Mouse (Mus musculus) ovary, postnatal 10 days (tissue): ENCODE results near the gene Pkd1.

Experiments
- DNase-seq: peaks from one replicate; pipeline ENCODE4 v3.0.0; 2022; ENCODE audit warnings: low spot score

Pkd1 gene

DNA sequence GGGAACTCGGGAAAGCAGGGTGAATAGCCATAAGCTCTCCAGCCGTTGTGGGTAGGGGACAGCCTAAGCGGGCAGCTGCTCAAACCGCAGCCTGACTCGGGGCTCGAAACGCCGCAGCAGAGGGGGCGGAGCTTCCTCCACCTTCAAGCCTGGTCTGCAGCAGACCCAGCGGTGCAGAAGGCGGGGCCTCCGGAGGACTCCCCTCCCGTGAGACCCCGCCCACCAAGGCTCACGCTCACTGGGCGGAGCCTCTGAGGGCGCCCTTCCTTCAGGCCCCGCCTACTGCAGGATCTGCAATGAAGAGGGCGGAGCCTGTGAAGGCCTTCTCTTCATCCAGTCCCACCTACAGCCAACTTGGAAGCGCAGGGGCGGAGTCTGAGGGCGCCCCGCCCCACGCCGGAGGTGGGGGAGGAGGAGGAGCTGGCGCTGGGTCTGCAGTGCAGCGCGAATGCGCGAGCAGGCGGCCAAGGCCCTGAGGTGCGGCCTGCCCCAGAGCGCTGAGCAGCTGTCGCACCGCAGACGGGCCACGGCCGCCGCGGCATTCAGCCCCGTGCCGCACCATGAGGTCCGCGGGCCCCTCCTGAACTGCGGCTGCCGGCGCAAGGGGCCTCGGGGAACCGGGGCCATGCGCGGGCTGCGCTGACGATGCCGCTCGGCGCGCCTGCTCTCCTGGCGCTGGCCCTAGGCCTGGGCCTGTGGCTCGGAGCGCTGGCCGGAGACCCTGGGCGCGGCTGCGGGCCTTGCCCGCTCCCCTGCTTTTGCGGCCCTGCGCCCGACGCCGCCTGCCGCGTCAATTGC lies at the start of gene Pkd1:
Pkd1 (plus strand) TSS at position 217 of the 798 bp plus-strand sequence.
- peak; percentile 86 for DNase-seq

DNA sequence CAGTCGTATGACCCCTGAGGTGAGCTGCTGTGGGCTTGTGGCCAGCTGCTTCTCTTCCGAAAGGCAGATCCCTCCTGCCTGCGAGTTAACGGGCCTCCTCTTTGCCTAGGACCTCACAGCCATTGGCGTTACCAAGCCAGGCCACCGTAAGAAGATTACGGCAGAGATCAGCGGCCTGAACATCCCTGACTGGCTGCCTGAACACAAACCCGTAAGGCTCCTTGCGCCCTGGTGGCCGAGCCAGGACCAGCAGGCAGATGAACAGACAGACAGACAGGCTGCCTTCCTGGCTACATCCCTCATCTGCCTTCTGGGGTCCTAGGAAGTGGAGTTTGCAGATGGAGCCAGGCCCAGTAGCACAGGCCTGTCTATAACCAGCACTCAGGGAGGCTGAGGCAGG lies 47.4 kb upstream of the Pkd1 start:
- no peak for DNase-seq

DNA sequence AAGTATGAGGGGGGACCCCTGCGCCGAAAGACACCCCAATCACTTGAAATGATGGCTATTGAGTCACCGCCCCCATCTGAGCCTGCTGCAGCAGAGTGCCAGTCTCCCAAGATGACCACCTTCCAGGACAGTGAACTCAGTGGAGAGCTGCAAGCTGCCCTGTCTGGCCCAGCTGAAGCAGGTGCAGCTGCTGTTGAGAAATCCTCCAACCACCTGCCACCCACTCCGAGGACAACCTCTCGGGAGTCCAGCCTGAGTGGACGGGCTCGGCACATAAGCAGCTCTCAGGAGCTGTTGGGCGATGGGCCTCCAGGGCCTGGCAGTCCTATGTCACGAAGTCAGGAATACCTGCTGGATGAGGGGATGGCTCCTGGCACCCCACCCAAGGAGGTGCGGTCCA lies 45.5 kb upstream of the Pkd1 start:
- no peak for DNase-seq

DNA sequence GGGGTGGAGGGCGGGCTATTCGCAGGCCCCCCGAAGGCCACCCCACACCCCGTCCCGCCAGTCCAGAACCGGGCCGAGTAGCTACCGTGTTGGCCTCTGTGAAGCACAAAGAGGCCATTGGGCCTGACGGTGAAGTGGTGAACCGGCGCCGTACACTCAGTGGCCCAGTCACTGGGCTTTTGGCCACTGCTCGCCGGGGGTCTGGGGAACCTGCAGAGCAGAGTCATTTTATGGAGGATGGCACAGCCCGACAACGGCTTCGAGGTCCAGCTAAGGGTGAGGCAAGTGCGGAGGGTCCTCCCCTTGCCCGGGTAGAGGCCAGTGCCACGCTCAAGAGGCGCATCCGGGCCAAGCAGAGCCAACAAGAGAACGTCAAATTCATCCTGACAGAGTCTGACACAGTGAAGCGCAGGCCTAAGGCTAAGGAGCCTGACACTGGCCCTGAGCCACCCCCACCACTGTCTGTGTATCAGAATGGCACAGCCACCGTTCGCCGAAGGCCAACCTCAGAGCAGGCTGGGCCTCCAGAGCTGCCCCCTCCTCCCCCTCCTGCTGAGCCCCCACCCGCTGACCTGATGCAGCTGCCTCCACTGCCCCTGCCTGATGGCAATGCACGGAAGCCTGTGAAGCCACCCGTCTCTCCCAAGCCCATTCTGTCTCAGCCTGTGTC lies 44.2 kb upstream of the Pkd1 start:
- no peak for DNase-seq

DNA sequence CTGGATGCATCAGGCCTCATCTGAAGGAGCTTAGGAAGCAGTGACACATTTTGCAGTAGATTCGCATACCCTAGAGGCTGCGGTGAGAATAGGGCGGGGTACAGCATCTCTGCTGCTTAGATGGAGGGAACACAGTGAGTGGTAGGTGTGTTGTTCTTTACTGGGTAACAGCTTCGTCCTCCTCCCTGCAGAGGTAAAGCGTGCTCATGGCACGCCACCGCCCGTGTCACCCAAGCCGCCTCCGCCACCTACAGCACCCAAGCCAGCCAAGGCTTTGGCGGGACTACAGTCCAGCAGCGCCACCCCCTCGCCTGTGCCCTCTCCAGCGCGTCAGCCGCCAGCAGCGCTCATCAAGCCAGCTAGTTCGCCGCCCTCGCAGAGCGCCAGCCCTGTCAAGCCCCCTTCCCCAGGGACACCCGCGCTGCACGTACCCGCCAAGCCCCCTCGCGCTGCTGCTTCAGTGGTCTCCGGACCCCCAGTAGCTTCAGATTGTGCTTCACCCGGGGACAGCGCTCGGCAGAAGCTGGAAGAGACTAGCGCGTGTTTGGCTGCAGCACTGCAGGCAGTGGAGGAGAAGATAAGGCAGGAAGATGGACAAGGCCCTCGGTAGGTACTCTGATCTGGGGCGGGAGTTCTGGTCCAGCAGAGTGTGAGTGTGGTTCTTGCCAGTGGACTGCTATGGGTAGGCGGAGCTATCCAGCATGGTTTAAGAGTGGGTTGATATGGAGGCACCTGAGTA lies 43.1 kb upstream of the Pkd1 start:
- DNase-seq = no peak

DNA sequence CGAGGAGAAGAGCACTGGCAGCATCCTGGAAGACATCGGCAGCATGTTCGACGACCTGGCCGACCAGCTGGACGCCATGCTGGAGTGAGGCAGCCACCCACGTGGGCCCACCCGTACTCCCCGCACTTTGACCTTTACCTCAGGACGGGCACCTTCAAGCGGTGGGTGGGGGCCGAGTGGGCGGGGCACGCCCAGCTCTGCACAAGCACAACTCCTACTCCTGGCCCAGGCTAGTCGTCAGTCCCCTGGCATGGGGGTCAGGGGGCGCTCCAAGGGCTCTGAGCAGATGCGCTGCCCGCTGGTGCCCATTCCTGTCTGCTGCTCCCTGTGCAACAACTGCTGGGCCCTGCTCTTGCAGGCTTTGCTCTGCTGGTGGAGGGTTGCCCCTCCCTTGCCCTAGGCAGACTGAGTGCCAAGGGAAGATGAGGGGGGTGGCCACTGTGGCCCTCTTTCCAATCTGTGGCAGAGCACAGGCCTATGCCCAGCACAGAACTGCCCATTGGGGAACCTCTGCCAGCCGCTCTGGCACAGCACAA lies 42.4 kb upstream of the Pkd1 start:
- no peak for DNase-seq

DNA sequence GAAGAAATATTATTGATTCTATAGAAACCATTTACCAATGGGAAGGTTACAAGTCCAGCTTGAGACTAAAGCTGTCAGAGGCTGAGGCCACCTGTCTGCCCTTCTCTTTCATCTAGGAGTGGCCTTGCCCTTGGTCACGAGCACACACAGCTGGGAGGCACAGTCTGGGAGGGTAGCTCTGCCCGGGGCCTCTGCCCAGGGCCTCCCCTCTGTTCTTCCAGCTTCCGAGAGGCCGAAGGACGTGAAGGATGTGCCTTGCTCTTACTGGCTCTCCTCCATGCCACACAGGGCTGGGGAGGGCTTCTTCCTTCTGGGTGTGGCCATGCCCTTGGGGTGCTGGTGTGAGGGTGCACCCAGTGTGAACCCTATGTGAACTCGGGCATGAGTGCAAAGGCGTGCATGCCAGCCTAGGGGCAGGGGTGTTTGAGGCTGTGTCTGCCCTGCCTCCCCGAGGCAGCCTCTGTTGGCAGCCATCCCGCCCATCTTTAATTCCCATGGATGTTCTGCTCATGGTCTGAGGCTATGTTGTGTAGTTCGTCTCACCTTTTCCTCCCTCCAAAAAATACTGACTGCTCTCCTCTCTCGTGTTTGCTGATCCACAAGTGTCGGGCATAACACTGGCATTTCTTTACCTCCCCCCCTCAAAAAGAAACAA lies 41.7 kb upstream of the Pkd1 start:
- no peak for DNase-seq

DNA sequence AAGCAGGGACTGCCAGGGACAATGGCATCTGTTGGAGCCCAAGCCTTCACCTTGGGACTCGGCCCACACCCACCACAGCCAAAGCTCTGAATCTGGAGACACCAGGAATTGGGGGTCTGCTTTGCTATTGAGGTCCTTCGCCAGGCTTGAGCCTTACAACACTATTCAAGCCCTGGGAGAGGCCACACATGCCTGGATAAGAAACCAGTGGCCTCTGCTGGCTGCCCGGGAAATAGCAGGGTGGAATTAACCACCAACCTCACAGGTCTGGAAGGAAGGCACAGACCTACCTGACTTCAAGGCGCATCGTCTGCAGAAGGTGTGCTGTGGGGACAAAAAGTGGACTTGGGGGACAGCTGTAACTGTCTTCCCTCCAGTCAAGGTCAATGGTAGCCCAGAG lies 36.0 kb upstream of the Pkd1 start:
- no peak for DNase-seq

DNA sequence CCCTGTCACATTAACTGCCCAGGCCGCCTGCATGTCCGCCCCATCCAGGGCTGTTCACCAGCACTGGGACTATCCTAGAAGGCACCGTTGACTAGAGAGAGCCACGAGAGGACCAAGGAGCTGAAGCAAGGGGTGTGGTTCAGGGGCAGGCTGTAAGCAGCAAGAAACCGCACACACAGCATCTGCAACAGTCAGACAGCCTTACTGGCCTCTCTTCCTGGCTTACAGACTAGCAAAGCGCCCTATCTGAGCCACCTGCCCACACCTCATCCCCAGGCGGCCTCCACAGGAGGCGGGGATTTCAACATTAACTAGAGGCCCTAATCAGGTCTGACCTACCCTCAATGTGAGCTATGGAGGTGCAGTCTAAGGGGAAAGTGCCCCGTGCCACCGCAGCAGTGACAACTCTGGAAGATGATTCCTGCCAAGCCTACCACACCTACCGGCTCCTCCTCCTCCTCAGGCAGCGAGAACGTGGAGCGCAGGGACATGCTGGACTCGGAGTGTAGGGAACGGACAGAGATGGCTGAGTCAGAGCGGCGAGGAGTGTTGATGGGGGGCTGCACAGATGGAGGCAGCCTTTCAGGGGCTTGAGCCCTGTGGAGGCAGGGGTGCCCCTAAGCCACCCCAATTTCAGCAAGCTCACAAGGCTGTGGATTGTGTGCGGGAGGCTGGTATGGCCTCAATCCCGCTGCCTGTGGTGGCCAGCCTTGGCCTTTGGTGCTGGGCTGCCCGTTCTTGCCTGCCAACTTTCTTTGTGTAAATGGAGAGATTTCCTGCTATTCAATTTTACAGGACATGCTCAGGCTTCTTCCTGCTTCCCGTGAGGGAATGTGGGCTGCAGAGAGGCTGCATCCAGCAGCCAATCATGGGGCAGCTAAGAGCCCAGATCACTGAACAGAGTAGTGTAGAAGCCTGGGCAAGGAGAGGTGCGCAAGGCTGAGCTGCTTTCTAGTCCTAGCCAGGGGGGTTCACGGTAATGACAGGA lies 35.1 kb upstream of the Pkd1 start:
- DNase-seq = no peak

DNA sequence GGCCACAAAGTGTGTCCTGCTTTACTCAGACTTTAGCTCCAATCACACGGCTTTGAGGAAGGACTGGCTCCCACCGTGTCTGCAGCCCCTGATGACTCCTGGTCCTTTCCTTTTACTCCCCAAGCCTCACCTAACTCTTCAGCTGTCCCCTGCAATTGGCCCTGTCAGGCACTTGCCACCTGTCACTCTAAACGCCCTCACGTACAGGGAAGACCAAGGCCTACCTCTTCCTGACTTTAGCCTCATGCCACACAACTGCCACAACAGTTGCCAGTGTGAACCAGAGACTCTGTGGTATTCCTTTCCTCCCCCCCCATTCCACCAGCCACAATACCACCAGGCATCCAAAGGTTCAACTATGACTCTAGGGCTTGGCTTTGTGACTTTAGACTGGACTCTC lies 29.2 kb upstream of the Pkd1 start:
- no peak for DNase-seq

DNA sequence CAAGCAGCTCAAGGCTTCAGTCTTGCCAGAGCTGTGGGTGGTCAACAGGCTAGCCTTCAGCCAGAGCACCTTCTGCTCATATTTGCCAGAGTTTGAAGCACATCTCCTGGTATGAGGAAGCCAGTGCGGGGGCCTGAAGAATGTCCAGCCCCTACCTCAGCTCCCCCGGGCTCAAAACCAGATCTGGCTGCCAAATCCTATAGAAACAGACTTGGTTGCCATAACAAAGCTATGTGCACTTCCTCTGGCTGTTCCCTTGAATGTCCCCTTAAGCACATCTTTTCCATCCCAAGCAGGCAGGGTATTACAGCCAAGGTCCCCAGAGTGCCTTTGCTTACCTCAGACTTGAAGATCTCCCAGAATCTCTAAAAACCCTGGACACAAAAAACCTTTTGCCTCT lies 24.9 kb upstream of the Pkd1 start:
- no peak for DNase-seq

DNA sequence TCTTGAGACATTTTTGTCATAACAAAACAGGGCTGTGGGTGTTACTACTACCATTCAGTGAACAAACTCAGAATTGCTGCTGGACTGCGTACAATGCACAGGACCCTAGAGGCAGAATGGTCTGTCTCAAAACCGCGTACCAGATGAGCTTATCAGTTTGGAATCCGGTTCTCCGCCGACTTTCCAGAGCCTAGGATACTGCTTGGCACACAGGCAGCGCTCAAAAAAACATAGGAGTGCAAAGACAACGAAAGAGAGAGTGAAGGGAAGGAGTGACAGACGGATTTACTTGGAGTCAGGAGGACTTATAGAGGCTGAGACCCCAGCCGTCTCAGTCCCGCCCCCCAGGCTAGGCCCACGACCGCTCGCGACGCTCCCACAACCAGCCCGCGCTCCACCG lies 22.3 kb upstream of the Pkd1 start:
- DNase-seq = no peak

DNA sequence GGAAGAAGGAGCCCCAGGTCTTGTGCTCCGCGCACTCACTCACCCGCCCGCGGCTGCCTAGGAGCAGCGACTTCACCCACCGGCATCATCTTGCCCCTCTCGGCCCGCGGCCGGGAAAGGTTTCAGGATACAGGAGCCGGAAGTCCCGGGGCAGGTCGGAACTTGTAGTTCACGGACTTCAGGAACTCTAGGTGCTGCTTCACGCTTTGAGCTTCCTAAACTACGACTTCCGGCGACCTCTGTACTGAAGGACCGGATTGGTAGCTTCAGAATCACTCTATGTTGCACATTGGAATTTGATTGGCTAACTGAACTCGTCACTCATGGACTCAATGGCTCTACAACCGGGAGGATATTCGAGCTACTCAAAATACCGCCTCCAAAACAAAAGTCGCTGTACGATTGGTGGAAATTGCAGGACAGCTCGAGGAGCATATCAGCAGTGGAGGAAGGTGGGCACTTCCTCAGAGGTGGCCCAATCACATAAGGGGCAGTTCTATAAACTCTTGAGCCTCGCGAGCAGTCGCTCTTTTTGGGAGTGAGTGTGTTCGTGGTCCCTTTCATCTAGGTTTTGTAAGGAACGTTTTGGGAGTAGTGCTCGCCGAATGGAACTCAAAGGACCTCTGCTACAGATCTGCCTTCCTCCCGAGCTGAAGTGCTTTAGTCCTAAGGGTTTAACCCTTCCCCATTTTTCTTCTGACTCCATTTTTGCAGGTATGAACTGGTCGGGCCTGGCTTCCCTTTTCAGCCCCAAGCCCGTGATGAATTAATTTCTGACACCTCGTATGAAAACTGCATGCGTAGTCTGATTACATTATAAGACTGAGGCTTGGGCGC lies 21.7 kb upstream of the Pkd1 start, which contains the start of gene Traf7:
Traf7 (minus strand) TSS at position 216 of the 837 bp plus-strand sequence.
- DNase-seq = peak; percentile 54

DNA sequence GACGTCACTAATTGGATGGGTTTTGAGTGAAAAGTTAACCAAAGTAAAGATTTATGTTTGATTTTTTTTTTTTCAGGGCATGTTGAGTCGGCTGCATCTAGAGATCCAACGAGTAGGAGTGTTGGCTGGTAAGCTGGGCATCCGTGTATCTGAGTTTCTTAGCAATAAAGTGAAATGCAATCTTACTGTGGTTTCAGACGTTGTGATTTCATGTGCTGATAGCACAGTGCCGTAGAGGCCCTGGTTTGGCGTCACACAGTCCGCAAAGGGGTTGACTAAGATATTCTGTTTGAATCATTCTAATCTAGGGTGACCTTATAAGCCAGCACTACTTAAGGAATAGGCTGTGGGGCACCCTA lies 21.1 kb upstream of the Pkd1 start:
- no peak for DNase-seq

DNA sequence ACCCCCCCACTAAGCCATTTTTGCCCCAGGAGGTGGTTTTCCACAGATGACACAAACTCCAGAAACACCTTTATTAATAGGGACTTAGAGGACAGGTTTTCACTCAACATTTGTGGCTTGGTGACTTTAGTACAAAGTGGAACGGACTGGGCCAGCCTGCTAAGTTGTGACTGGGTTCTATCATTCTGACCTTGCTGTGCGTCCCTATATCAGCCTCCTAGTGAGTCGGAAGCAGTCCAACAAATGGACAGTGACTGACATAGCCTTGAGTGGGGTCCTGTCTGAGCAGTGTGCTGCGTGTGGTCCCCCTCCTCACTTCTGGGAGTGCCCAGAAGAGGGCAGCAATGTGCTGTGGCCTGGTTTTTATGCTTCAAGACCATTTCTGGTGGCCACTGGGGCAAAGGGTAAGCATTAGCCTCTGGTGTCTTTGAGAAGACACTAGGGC lies 20.6 kb upstream of the Pkd1 start:
- no peak for DNase-seq

DNA sequence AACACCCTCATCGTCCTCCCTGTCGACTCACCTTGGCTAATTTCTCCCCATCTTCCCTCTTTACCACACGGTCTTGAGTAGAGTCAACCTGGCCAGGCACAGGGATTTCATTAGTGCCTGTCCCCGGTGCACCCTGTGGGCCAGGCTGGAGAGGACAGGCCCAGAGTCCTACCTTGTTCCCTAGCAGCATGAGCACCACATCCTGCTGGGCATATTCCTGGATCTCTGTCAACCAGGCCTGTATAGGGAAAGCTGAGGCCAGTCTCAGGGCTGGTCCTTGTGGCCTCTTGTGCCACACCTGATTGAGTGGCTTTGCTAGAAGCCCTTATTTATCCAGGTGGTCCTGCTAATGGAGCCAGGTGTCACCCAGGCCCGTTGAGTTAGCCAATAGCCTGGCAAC lies 19.8 kb upstream of the Pkd1 start:
- no peak for DNase-seq

DNA sequence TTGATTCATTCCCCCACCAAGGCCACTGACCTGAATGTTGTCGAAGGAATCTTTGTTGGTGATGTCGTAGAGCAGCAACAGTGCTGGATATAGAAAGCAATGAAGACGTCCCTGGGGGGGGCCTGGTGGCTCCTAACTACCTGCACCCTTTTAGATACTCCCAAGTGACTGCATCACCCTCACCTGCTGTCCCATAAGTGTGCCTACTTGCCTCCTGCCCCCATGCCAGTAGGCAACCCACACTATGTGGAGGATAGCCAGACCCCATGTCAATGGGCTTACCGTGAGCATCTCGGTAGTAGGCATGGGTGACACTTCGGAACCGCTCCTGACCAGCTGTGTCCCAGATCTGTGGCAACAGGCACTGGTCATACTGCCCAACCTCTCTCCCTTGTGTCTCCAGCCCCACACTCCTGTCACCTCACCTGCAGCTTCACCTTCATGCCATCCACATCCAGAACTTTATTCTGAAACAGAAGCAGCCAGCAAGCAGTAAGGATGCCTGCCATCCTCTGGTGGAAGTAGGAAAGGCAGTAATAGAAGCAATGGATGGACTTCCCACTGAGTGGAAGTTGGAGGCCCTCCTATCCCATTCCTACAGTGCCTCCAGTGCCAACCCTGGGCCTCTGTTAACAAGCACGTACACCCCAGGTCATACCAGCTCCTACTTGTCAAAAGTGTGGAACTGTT lies 19.1 kb upstream of the Pkd1 start:
- DNase-seq = no peak

DNA sequence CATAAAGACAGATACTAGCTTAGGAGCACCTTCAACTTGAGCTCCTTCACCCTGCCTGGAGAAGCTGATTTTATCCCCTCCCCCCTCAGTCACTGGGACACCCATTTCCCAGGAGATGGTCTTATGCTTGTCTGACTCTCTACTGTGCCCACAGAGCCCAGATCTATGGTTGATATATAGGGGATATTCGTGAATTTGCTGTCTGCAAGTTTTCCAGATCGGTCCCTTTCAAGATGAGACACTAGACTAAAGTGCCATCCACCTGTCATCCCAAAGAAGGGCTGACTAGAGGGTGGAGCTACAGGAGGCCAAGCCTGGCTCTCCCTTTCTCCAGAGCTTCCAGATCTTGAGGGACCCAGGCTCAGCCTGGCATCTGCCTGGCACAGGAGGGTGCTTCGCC lies 18.6 kb upstream of the Pkd1 start:
- no peak for DNase-seq

DNA sequence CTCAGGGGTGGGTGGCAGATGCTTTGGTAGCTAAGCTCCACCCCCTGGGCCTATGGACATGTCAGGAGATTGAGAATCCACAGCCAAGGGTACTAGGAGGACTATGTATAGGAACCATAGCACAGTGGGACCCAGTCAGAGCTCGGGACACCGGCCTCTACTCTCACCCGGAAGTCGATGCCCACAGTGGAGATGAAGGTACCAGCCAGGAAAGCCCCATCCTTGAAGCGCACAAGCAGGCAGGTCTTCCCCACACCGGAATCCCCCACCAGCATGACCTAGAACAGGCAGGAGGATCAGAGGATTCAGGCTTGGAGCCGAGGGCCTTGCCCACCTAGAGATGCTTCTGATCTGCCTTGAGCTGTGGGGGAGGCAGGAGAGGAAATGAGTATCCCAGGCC lies 17.6 kb upstream of the Pkd1 start:
- no peak for DNase-seq
